Mouse (Mus musculus): ENCODE results near the gene 4931417E11Rik. TPM values are rescaled to one million over a fixed set of nuclear protein-coding genes. Genes with fewer than 3 reads are reported as not detected.

Gene 4931417E11Rik
- polyA plus RNA-seq, 1 experiment from 2014 or later: not detected

Other genes with a start within 250 kb of the 4931417E11Rik start
- 0.23 and 0.47 TPM in 2 replicates for gene Dnah6, start 248.0 kb downstream of the 4931417E11Rik start, polyA plus RNA-seq (2015; fragmentation: Nextera tagmentation; extraction: Ambion mirVana)
- gene Suclg1, start 221.3 kb downstream of the 4931417E11Rik start, polyA plus RNA-seq (2015; fragmentation: Nextera tagmentation; extraction: Ambion mirVana): 135 and 142 TPM in 2 replicates

All from hindbrain, embryonic 13.5 days (tissue).